Mouse (Mus musculus) lung, embryonic 15.5 days (tissue): Measurements from ENCODE around the gene Stk32b. TPM values are rescaled to one million over a fixed set of nuclear protein-coding genes. Genes with fewer than 3 reads are reported as not detected.

Experiments
- ATAC-seq: fragments of 200-750 bp; cut with Nextera tagmentation; 2 replicates; pipeline ENCODE4 v1.8.0; 2017; ENCODE audit warnings: moderate number of reproducible peaks, borderline replicate concordance; ENCODE audit not compliant: low FRiP score, low TSS enrichment; ENCODE audit errors: extremely low read depth
- H3K27ac ChIP-seq: fragments of 300-500 bp; sonication (generic); 2 replicates; pipeline ENCODE4 v1.5.1; 2015; ENCODE audit warnings: moderate library complexity, mild to moderate bottlenecking, inconsistent platforms
- H3K27me3 ChIP-seq: fragments of 300-500 bp; sonication (generic); 2 replicates; pipeline ENCODE4 v1.6.1; 2015; ENCODE audit warnings: inconsistent platforms
- H3K36me3 ChIP-seq: fragments of 300-500 bp; sonication (generic); 2 replicates; pipeline ENCODE4 v1.6.1; 2015; ENCODE audit warnings: inconsistent platforms
- H3K4me1 ChIP-seq: fragments of 300-500 bp; sonication (generic); 2 replicates; pipeline ENCODE4 v1.6.1; 2015; ENCODE audit warnings: inconsistent platforms
- H3K4me2 ChIP-seq: fragments of 300-500 bp; sonication (generic); 2 replicates; pipeline ENCODE4 v1.6.1; 2015; ENCODE audit warnings: inconsistent platforms, mild to moderate bottlenecking, moderate library complexity
- H3K4me3 ChIP-seq: fragments of 300-500 bp; sonication (generic); 2 replicates; pipeline ENCODE4 v1.5.1; 2015; ENCODE audit warnings: mild to moderate bottlenecking, inconsistent platforms
- H3K9ac ChIP-seq: fragments of 300-500 bp; sonication (generic); 2 replicates; pipeline ENCODE4 v1.6.1; 2015; ENCODE audit warnings: inconsistent platforms
- H3K9me3 ChIP-seq: fragments of 300-500 bp; sonication (generic); 2 replicates; pipeline ENCODE4 v1.6.1; 2016; ENCODE audit warnings: inconsistent platforms
- WGBS: fragments of 180-500 bp; shearing (Covaris S2); methylation state at CpG from one replicate; pipeline ENCODE4 v1.1.7; 2015; 5-methylcytosine and 5-hydroxymethylcytosine counted together
- polyA plus RNA-seq: library from polyadenylated mRNA; unstranded; fragments of >200 nt; fragmentation: Nextera tagmentation; extraction: Ambion mirVana; gene quantifications from 2 replicates; pipeline ENCODE4 v1.2.1, GENCODE M21; 2015

Stk32b gene
- polyA plus RNA-seq, 1 experiment from 2014 or later, result 0.45 TPM

- no peak overlapping the region for H3K27ac ChIP-seq
- no peaks in the 10 kb centered on the region for H3K9me3 ChIP-seq
- no peak overlapping the region for H3K4me2 ChIP-seq
- H3K4me1 ChIP-seq, result no peaks in the 10 kb centered on the region
- H3K36me3 ChIP-seq, result no peaks in the 10 kb centered on the region
- ATAC-seq, result no peak
- H3K9ac ChIP-seq, result no peak overlapping the region
- no peaks in the 10 kb centered on the region for H3K27me3 ChIP-seq
- WGBS, result 66% methylated on average over 3 of the region's 3 CpGs
- no peak overlapping the region for H3K4me3 ChIP-seq
Measured at GRCm38 (mm10) chr5:37472025-37472608, 244.9 kb downstream of the Stk32b start.

- H3K4me3 ChIP-seq, result no peak overlapping the region
- no peaks in the 10 kb centered on the region for H3K27me3 ChIP-seq
- no peak overlapping the region for H3K9ac ChIP-seq
- no peak overlapping the region for H3K27ac ChIP-seq
- H3K4me2 ChIP-seq, result no peak overlapping the region
- H3K4me1 ChIP-seq, result no peaks in the 10 kb centered on the region
- 74% methylated on average over 4 of the region's 4 CpGs for WGBS
- H3K36me3 ChIP-seq, result no peaks in the 10 kb centered on the region
- no peak for ATAC-seq
- no peaks in the 10 kb centered on the region for H3K9me3 ChIP-seq
Measured at GRCm38 (mm10) chr5:37471584-37471983, 245.4 kb downstream of the Stk32b start.

GRCm38 (mm10) chr5:37469031-37469430 is 247.9 kb downstream of the Stk32b start:
- WGBS, result 68% methylated on average over 5 of the region's 5 CpGs
- no peak overlapping the region for H3K9ac ChIP-seq
- H3K4me3 ChIP-seq, result no peak overlapping the region
- no peaks in the 10 kb centered on the region for H3K4me1 ChIP-seq
- no peak for ATAC-seq
- H3K27me3 ChIP-seq, result no peaks in the 10 kb centered on the region
- H3K27ac ChIP-seq, result no peak overlapping the region
- no peak overlapping the region for H3K4me2 ChIP-seq
- no peaks in the 10 kb centered on the region for H3K9me3 ChIP-seq
- H3K36me3 ChIP-seq, result no peaks in the 10 kb centered on the region

- WGBS, result 73% methylated on average over 2 of the region's 2 CpGs
- Histone ChIP-seq H3K27ac (no peak overlapping the region), H3K4me3 (no peak overlapping the region), H3K9me3 (no peaks in the 10 kb centered on the region), H3K4me2 (no peak overlapping the region), H3K27me3 (no peaks in the 10 kb centered on the region), H3K4me1 (no peaks in the 10 kb centered on the region), H3K9ac (no peak overlapping the region), H3K36me3 (no peaks in the 10 kb centered on the region)
- ATAC-seq, result no peak
Measured at GRCm38 (mm10) chr5:37467646-37468045, 249.3 kb downstream of the Stk32b start.

GRCm38 (mm10) chr5:37465461-37465860 is 251.5 kb downstream of the Stk32b start:
- Histone ChIP-seq H3K27me3 (no peaks in the 10 kb centered on the region), H3K9ac (no peak overlapping the region), H3K4me3 (no peak overlapping the region), H3K9me3 (no peaks in the 10 kb centered on the region), H3K4me2 (no peak overlapping the region), H3K27ac (no peak overlapping the region), H3K4me1 (no peaks in the 10 kb centered on the region), H3K36me3 (no peaks in the 10 kb centered on the region)
- no peak for ATAC-seq
- 87% methylated on average over 10 of the region's 10 CpGs for WGBS

GRCm38 (mm10) chr5:37458236-37458635 is 258.7 kb downstream of the Stk32b start:
- ATAC-seq, result no peak
- Histone ChIP-seq H3K27ac (no peak overlapping the region), H3K9ac (no peak overlapping the region), H3K36me3 (no peaks in the 10 kb centered on the region), H3K4me1 (no peaks in the 10 kb centered on the region), H3K27me3 (no peaks in the 10 kb centered on the region), H3K9me3 (no peaks in the 10 kb centered on the region), H3K4me2 (no peak overlapping the region), H3K4me3 (no peak overlapping the region)
- WGBS, result 59% methylated on average over 2 of the region's 2 CpGs

- no peak for ATAC-seq
- no peak overlapping the region for H3K4me3 ChIP-seq
- H3K27me3 ChIP-seq, result no peaks in the 10 kb centered on the region
- H3K36me3 ChIP-seq, result no peaks in the 10 kb centered on the region
- H3K9me3 ChIP-seq, result no peaks in the 10 kb centered on the region
- H3K4me2 ChIP-seq, result no peak overlapping the region
- no peak overlapping the region for H3K27ac ChIP-seq
- 75% methylated on average over 2 of the region's 2 CpGs for WGBS
- no peak overlapping the region for H3K9ac ChIP-seq
- no peaks in the 10 kb centered on the region for H3K4me1 ChIP-seq
Measured at GRCm38 (mm10) chr5:37457831-37458230, 259.1 kb downstream of the Stk32b start.

- Histone ChIP-seq H3K4me3 (no peak overlapping the region), H3K4me2 (no peak overlapping the region)
- ATAC-seq, result no peak
Measured at GRCm38 (mm10) chr5:37457191-37457590, 259.8 kb downstream of the Stk32b start.

GRCm38 (mm10) chr5:37456590-37456989 is 260.4 kb downstream of the Stk32b start:
- Histone ChIP-seq H3K27ac (no peak overlapping the region), H3K36me3 (no peaks in the 10 kb centered on the region), H3K4me2 (no peak overlapping the region), H3K9ac (no peak overlapping the region), H3K4me3 (no peak overlapping the region), H3K27me3 (no peaks in the 10 kb centered on the region), H3K9me3 (no peaks in the 10 kb centered on the region), H3K4me1 (no peaks in the 10 kb centered on the region)
- WGBS, result 74% methylated on average over 2 of the region's 2 CpGs
- ATAC-seq, result no peak

More at GRCm38 (mm10) chr5:37457191-37457590, 259.8 kb downstream of the Stk32b start:
- Histone ChIP-seq H3K27me3 (no peaks in the 10 kb centered on the region), H3K4me1 (no peaks in the 10 kb centered on the region), H3K36me3 (no peaks in the 10 kb centered on the region), H3K27ac (no peak overlapping the region), H3K9me3 (no peaks in the 10 kb centered on the region), H3K9ac (no peak overlapping the region)
- WGBS, result 67% methylated on average over 5 of the region's 5 CpGs

- H3K4me1 ChIP-seq, result no peaks in the 10 kb centered on the region
- H3K4me3 ChIP-seq, result no peak overlapping the region
- no peak overlapping the region for H3K27ac ChIP-seq
- no peaks in the 10 kb centered on the region for H3K36me3 ChIP-seq
- H3K9ac ChIP-seq, result no peak overlapping the region
- ATAC-seq, result no peak
- 72% methylated on average over 3 of the region's 3 CpGs for WGBS
- H3K9me3 ChIP-seq, result no peaks in the 10 kb centered on the region
- H3K4me2 ChIP-seq, result no peak overlapping the region
- H3K27me3 ChIP-seq, result no peaks in the 10 kb centered on the region
Measured at GRCm38 (mm10) chr5:37447546-37447945, 269.4 kb downstream of the Stk32b start.

GRCm38 (mm10) chr5:37442767-37443166 is 274.2 kb downstream of the Stk32b start:
- H3K27ac ChIP-seq, result no peak overlapping the region
- 74% methylated on average over 2 of the region's 2 CpGs for WGBS
- H3K4me2 ChIP-seq, result no peak overlapping the region
- H3K36me3 ChIP-seq, result no peaks in the 10 kb centered on the region
- no peak overlapping the region for H3K4me3 ChIP-seq
- no peak overlapping the region for H3K9ac ChIP-seq
- ATAC-seq, result no peak
- no peaks in the 10 kb centered on the region for H3K27me3 ChIP-seq
- H3K9me3 ChIP-seq, result no peaks in the 10 kb centered on the region
- no peaks in the 10 kb centered on the region for H3K4me1 ChIP-seq

- H3K27me3 ChIP-seq, result no peaks in the 10 kb centered on the region
- no peak overlapping the region for H3K9ac ChIP-seq
- no peak overlapping the region for H3K27ac ChIP-seq
- H3K4me2 ChIP-seq, result no peak overlapping the region
- H3K36me3 ChIP-seq, result no peaks in the 10 kb centered on the region
- H3K4me1 ChIP-seq, result no peaks in the 10 kb centered on the region
- H3K9me3 ChIP-seq, result no peaks in the 10 kb centered on the region
- WGBS, result 70% methylated on average over 3 of the region's 3 CpGs
- no peak for ATAC-seq
- no peak overlapping the region for H3K4me3 ChIP-seq
Measured at GRCm38 (mm10) chr5:37435417-37435816, 281.6 kb downstream of the Stk32b start.

- Histone ChIP-seq H3K36me3 (peaks cover 13% of the 10 kb centered on the region; the same call in 1 of the 2 replicates), H3K4me1 (no peaks in the 10 kb centered on the region), H3K4me2 (no peak overlapping the region), H3K9ac (no peak overlapping the region), H3K9me3 (no peaks in the 10 kb centered on the region), H3K27ac (no peak overlapping the region), H3K27me3 (no peaks in the 10 kb centered on the region), H3K4me3 (no peak overlapping the region)
- no peak for ATAC-seq
Measured at GRCm38 (mm10) chr5:37427210-37427609, 289.8 kb downstream of the Stk32b start.
